Mouse (Mus musculus) forebrain, embryonic 13.5 days (tissue): ENCODE results near the gene Gm28308. TPM values are rescaled to one million over a fixed set of nuclear protein-coding genes. Genes with fewer than 3 reads are reported as not detected.

Experiments used
- ATAC-seq: fragments of 200-750 bp; cut with Nextera tagmentation; 2 replicates; pipeline ENCODE4 v1.8.0; 2017
- H3K27ac ChIP-seq: fragments of 300-500 bp; sonication (generic); 2 replicates; pipeline ENCODE4 v1.5.1; 2015; ENCODE audit warnings: inconsistent platforms, mild to moderate bottlenecking, moderate library complexity
- H3K27me3 ChIP-seq: fragments of 300-500 bp; sonication (generic); 2 replicates; pipeline ENCODE4 v1.6.1; 2015; ENCODE audit warnings: mild to moderate bottlenecking, inconsistent platforms
- H3K36me3 ChIP-seq: fragments of 300-500 bp; sonication (generic); 2 replicates; pipeline ENCODE4 v1.6.1; 2015; ENCODE audit warnings: mild to moderate bottlenecking, inconsistent platforms; ENCODE audit not compliant: poor library complexity, severe bottlenecking
- H3K4me1 ChIP-seq: fragments of 300-500 bp; sonication (generic); 2 replicates; pipeline ENCODE4 v1.6.1; 2015; ENCODE audit warnings: inconsistent platforms
- H3K4me2 ChIP-seq: fragments of 300-500 bp; sonication (generic); 2 replicates; pipeline ENCODE4 v1.6.1; 2015; ENCODE audit warnings: inconsistent platforms, mild to moderate bottlenecking, moderate library complexity
- H3K4me3 ChIP-seq: fragments of 300-500 bp; sonication (generic); 2 replicates; pipeline ENCODE4 v1.5.1; 2015; ENCODE audit warnings: mild to moderate bottlenecking, inconsistent platforms
- H3K9ac ChIP-seq: fragments of 300-500 bp; sonication (generic); 2 replicates; pipeline ENCODE4 v1.6.1; 2015; ENCODE audit warnings: mild to moderate bottlenecking, inconsistent platforms
- H3K9me3 ChIP-seq: fragments of 300-500 bp; sonication (generic); replicated peaks from 2 replicates; pipeline ENCODE4 v1.6.1; 2016; ENCODE audit warnings: inconsistent platforms
- WGBS: fragments of 180-500 bp; shearing (Covaris S2); methylation state at CpG from one replicate; pipeline ENCODE4 v1.1.7; 2015; 5-methylcytosine and 5-hydroxymethylcytosine counted together
- polyA plus RNA-seq: library from polyadenylated mRNA; unstranded; fragments of >200 nt; fragmentation: Nextera tagmentation; extraction: Ambion mirVana; gene quantifications from 2 replicates; pipeline ENCODE4 v1.2.1, GENCODE M21; 2015

The Gm28308 gene
- polyA plus RNA-seq, 1 experiment from 2014 or later, result not detected

DNA sequence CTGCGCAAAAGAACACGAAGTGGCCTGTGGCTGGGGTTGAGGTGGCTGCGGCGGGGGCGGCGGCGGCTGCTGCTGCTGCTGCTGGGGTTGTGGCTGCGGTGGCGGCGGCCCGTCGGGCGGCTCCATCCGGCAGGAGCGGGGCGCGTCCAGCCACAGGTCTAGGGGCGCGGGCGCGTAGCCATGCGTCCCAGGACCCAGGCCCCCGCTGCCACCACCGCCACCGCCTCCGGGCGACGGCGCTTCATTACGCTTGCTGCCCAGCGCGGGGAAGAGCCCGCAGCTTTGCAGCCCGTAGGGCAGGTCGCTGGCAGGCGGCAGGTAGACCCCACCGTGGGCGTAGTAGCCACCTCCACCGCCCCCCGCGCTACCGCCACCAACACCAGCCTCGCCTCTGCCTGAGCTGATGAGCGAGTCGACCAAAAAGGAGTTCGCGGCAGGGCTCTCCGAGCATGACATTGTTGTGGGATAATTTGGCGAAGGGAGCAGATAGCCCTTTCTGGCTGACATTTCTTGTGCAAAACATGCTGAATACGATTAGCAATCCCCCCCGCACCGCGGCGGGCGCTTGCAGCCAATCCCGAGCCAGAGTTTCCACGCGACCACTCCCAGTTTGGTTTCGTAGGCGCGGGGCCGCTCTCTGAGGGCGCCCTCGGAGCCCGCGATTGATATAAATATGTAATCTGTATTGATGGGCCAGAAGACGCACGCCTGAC, 21.4 kb upstream of the Gm28308 start:
- no peaks in the 10 kb centered on the region for H3K9me3 ChIP-seq
- no peak overlapping the region for H3K9ac ChIP-seq
- no peak overlapping the region for H3K4me3 ChIP-seq
- ATAC-seq, result no peak
- H3K4me1 ChIP-seq, result no peaks in the 10 kb centered on the region
- peaks cover 98% of the 10 kb centered on the region for H3K27me3 ChIP-seq
- 2% methylated on average over 66 of the region's 68 CpGs for WGBS
- H3K36me3 ChIP-seq, result no peaks in the 10 kb centered on the region
- no peak overlapping the region for H3K27ac ChIP-seq
- no peak overlapping the region for H3K4me2 ChIP-seq

DNA sequence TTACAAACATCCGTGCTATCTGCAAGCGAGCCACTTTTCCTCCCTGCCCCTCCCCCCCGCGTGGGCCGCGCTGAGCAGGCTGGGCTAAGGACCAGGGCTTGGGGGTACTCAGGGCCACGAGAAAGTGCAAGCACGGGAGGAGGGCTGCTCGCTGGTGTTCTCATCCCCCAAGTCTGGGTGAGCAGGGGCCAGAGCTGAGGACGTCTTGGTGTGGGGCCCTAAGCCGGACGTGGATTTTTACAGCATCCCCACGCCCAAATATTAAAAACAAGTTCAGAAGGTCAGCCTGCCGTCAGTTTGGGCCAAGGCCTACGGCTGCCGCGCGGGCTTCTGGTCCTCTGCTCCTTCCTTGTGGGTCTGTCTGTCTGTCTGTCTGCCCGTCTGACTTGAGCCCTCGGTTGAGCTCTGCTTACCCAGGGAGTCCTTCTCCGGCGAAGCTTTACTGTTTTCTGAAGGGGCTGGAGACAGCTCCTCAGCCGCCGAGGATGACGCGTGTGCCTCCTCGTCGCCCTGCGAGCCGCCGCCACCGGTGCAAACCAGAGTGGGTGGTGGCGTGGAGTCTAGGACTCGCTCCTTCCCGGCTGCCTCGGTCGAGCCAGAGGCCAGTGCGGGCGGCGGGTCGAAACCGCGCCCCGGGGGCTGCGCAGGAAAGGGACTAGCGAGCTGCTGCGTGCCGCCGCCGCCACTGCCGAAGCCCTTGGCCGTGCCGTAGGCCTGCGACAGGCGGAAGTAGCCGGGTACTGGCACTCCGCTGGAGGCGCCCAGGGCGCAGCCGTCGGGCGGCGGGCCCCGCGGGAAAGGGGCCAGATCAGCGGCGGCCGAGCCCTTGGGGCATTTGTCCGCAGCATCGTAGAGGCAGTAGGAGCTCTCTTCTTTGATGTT, 20.6 kb upstream of the Gm28308 start:
- Histone ChIP-seq H3K4me3 (no peak overlapping the region), H3K4me1 (no peaks in the 10 kb centered on the region), H3K27me3 (peaks cover 98% of the 10 kb centered on the region), H3K4me2 (no peak overlapping the region), H3K9ac (no peak overlapping the region), H3K36me3 (no peaks in the 10 kb centered on the region), H3K9me3 (no peaks in the 10 kb centered on the region), H3K27ac (no peak overlapping the region)
- no peak for ATAC-seq
- 2% methylated on average over 70 of the region's 70 CpGs for WGBS

DNA sequence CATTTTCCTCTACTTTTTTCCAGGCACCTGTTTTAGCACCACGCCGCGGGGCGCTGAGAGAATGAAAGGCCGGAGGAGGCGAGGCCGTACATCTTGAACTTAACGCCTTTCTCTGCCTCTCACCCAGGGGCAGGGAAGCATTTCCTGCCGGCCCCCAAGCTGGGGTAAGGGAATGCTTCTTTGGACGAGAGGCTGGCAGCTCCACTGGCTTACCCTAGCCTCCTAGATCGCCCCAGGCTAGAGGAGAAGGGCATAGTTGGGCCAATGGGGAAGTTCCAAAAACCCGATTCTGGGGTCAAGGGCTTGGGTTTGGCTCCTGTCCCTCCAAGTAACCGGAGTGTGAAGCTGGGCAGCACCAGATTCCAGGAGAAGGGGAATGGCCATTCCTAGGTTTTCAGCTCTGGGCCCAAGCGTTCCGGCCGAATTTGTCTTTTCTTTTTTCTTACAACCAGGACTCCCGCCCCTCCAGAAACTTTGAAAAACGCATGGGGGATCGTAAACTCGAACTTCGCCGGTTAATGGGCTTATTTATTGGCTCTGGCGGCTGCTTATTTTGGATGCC, 19.9 kb upstream of the Gm28308 start:
- H3K9ac ChIP-seq, result no peak overlapping the region
- no peak overlapping the region for H3K4me2 ChIP-seq
- H3K4me1 ChIP-seq, result no peaks in the 10 kb centered on the region
- no peaks in the 10 kb centered on the region for H3K36me3 ChIP-seq
- H3K4me3 ChIP-seq, result no peak overlapping the region
- WGBS, result 2% methylated on average over 23 of the region's 23 CpGs
- H3K27me3 ChIP-seq, result peaks cover 97% of the 10 kb centered on the region
- no peak overlapping the region for H3K27ac ChIP-seq
- ATAC-seq, result no peak
- no peaks in the 10 kb centered on the region for H3K9me3 ChIP-seq

DNA sequence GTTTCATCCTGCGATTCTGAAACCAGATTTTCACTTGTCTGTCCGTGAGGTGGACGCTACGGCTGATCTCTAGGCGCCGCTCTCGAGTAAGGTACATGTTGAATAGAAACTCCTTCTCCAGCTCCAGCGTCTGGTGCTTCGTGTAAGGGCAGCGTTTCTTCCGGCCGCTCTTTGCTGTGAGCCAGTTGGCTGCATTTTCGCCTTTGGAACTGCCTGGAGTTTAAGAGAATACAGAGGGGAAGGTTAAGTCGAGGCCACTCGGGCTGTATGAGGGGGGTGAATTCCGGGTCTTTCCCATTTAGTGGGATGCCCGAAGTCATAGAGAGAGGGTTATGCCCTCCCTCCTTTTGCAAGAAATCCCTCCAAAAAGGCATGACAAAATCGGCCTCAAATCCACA, 19.4 kb upstream of the Gm28308 start:
- Histone ChIP-seq H3K4me2 (no peak overlapping the region), H3K36me3 (no peaks in the 10 kb centered on the region), H3K9me3 (no peaks in the 10 kb centered on the region), H3K27me3 (peaks cover 97% of the 10 kb centered on the region), H3K4me1 (no peaks in the 10 kb centered on the region), H3K9ac (no peak overlapping the region), H3K4me3 (no peak overlapping the region), H3K27ac (no peak overlapping the region)
- no peak for ATAC-seq
- under 1% methylated on average over 18 of the region's 18 CpGs for WGBS

DNA sequence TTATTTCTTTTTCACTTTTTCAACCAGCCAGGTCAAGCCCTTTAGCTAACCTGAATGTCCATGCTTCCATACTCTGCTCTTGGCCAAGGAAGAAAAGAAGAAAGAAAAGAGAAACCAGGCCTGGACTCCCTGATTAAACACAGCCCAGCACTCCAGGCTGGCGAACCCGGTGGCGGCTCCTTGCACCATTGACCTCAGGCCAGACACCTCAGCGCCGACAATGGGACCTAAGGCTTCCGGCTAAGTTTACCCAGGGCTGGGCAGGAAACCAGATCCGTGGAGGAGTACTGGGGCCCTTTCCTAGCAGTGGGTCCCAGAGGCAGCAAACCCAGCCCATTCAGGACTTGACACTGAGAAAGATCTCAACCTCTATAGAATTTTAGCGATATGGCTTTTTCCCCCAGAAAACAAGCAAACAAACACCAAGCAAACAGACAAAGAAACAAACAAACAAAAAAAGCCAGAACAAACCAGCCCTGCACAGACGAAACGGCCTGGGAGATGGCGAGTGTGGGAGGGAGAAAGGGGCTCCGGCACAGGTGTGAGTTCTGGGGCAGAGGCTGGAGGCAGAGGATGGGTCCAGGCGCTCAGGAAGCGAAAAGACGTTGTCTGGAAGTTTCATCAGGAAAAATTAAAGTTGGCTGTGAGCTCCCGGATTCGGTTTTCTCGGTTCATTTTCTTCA, 18.9 kb upstream of the Gm28308 start:
- Histone ChIP-seq H3K4me2 (no peak overlapping the region), H3K36me3 (no peaks in the 10 kb centered on the region), H3K4me3 (no peak overlapping the region), H3K9me3 (no peaks in the 10 kb centered on the region), H3K27ac (no peak overlapping the region), H3K4me1 (no peaks in the 10 kb centered on the region), H3K9ac (no peak overlapping the region), H3K27me3 (peaks cover 97% of the 10 kb centered on the region)
- ATAC-seq, result no peak
- WGBS, result 2% methylated on average over 18 of the region's 18 CpGs

DNA sequence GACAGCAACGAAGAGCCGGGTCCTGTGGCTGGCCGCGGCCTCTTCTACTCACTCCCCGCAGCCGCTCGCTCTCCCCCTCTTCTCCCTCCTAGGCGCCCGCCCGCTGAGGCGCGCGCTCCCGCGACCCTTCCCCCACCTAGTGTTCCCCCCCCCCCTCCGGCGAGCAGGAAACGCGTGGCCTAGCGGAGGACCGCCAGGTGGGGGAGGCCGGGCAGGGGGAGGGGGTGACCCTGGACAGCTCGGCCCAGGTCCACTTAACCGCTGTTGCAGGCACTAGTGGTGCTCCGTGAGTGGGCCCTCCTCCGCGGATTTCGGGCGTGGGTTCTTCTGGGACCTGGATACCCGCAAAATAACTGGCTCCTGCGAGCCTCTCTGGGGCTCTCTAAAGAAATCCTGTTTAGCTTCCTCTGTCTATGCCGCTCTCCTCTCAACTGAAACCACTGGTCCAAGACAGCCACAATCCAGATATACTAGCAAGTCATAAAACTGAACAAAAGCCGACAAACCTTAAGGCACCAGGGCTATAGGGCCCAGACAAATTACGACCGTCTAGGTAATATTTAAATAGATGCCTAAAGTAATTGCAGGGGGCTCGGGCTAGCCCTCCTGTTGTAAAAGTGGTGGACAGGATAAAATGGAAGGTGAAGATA, 17.5 kb upstream of the Gm28308 start, which contains the start of gene Hoxa9:
Hoxa9 (minus strand) TSS at position 574 of the 650 bp plus-strand sequence.
- H3K9me3 ChIP-seq, result no peaks in the 10 kb centered on the region
- H3K4me1 ChIP-seq, result no peaks in the 10 kb centered on the region
- H3K4me3 ChIP-seq, result no peak within 1 kb of the TSS
- H3K4me2 ChIP-seq, result no peak within 1 kb of the TSS
- H3K36me3 ChIP-seq, result no peaks in the 10 kb centered on the region
- no peak within 1 kb of the TSS for H3K9ac ChIP-seq
- no peak within 1 kb of the TSS for H3K27ac ChIP-seq
- WGBS, result 1% methylated on average over 26 of the region's 36 CpGs
- no peak for ATAC-seq
- H3K27me3 ChIP-seq, result peaks cover 97% of the 10 kb centered on the region

DNA sequence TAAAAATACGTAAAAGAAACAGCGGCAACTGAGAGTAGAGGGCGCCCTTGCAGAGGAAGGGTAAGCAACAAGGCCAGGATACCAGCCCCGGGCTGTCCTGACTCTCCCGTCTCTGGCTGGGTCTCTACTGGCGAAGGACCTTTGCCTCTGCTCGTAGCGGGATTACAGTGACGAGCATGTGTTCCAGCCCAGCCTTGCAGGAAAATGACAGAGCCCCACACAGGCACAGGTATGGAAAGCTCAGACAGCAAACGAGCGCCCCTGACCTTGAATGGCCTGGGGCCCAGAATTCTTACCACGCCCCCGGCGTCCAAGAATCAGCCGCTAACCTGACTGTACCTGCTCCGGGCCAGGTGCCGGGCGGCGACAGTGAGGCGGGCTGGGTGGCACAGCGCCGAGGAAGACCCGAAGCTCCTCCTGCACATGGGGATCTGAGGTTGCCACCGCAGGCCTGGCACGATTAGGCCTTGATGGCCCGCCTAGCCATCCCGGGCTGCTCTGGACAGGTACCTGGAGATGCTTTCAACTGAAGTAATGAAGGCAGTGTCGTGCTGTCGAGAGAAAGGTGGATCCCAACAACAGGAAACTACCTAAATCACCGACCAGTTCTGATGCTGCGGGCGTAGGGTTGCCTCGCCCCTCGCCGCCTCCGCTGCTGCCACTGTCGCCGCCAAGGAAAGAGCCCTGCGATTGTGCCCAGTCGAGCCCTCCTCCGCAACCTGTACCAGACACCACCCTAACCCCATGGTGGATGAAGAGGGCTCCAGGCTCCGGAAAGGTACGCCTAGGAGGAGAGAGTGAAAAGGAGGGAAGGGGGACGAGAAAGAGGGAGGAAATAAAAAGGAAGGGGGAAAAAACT, 16.6 kb upstream of the Gm28308 start:
- H3K36me3 ChIP-seq, result no peaks in the 10 kb centered on the region
- H3K4me2 ChIP-seq, result no peak overlapping the region
- WGBS, result 1% methylated on average over 44 of the region's 44 CpGs
- H3K9me3 ChIP-seq, result no peaks in the 10 kb centered on the region
- H3K27ac ChIP-seq, result no peak overlapping the region
- peaks cover 97% of the 10 kb centered on the region for H3K27me3 ChIP-seq
- H3K4me1 ChIP-seq, result no peaks in the 10 kb centered on the region
- no peak overlapping the region for H3K4me3 ChIP-seq
- no peak for ATAC-seq
- H3K9ac ChIP-seq, result no peak overlapping the region

DNA sequence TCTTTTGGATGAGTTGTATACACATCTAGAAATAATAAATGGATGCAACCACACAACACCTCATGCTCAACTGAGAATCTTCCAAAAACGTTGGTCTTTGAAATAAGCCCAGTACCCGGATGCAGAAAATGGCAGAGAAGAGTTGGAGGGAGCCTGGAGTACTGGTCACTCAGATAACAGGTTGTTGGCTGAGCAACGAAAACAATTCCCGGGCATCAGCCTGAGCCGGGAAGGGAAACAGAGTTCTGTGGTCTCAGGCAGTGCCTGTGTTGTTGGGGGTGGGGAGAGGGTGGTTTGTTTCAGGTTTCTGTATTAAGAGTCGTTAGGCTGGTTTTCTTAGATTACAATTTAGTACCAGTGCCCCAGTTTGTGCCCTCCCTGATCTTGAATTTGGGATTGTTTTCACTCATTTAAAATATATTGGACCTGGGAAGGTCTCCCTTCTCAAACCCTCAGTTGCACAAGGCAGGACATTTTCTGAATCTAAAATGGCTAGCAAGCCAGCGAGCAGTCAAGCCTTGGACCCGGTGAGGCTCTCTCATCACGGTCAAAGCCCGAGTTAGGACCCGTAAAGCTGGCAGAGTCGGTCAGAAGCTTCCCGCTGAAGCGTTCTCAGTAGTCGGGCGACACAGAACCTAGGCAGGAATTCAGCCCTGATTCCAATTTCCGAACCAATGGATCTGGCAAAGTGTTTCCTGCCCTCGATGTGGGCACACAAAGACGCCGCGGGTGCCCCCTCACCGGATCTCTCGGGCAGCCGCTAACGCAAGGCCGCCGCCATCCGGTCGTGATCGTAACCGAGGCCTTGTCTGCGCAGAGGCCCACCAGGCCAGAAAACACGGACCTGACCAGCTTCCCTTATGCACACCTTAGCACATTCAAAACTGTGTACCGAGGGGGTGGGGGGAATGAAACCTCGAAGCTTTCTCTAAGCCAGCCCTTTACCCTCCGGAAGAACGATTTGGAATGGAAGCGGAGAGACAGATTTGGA, 15.6 kb upstream of the Gm28308 start:
- no peaks in the 10 kb centered on the region for H3K4me1 ChIP-seq
- H3K9me3 ChIP-seq, result no peaks in the 10 kb centered on the region
- H3K27me3 ChIP-seq, result peaks cover 97% of the 10 kb centered on the region
- no peak overlapping the region for H3K27ac ChIP-seq
- H3K4me2 ChIP-seq, result no peak overlapping the region
- H3K4me3 ChIP-seq, result no peak overlapping the region
- 1% methylated on average over 38 of the region's 38 CpGs for WGBS
- no peak overlapping the region for H3K9ac ChIP-seq
- ATAC-seq, result no peak
- no peaks in the 10 kb centered on the region for H3K36me3 ChIP-seq

DNA sequence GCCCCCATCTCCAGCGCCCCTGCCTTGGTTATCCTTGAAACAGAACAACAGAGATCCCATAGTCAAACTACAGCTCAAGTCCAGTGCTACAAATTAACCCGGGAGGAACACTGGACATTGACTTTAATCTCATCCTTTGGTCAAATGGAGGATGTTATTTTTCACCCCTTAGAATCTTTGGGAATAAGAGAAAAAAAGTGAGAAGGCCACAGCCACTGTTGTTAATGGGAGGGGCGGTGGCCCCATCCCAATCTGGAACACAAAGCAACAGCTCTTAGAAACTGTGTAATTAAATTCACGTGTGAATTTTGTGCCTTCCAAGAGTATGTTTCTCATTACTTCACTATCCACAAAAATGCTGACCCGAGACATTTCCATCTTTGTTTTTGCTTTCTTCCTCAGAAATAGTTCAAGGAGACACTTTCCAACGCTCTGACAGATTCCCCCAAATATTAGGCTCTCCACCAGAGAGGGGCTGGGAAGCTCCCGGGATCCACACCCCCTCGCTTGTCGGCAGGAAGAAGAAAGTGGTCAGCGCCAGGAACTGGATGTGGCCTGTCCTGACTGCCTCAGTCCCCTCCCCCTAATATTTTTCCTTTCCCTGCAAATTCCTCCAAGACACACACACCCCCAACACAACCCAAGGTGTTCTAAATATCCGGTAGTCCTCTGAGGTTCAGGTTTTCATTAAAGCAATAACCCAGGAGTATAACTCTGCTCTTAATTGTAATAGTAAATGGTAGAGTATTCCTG, 14.5 kb upstream of the Gm28308 start:
- no peak for ATAC-seq
- Histone ChIP-seq H3K27me3 (peaks cover 97% of the 10 kb centered on the region), H3K36me3 (no peaks in the 10 kb centered on the region), H3K4me2 (no peak overlapping the region), H3K27ac (no peak overlapping the region), H3K9ac (no peak overlapping the region), H3K4me1 (no peaks in the 10 kb centered on the region), H3K4me3 (no peak overlapping the region), H3K9me3 (no peaks in the 10 kb centered on the region)
- WGBS, result 2% methylated on average over 11 of the region's 11 CpGs
